Mouse (Mus musculus) layer of hippocampus, adult 8-10 months (tissue): ENCODE data around the gene Mid1. TPM values are rescaled to one million over a fixed set of nuclear protein-coding genes. Genes with fewer than 3 reads are reported as not detected.
A peak's percentile ranks its signal among the peaks of the same experiment; 100 is the strongest.
"Not testable (repeated sequence)": the region's sequence is repeated elsewhere in the genome, so short reads cannot be mapped to it uniquely, and the experiment has no call there.

Source experiments
- DNase-seq, 2 experiments: peaks; one replicate each; pipeline ENCODE4 v3.0.0; 2022; ENCODE audit warnings: low spot score in 2 of 2
- total RNA-seq, 4 experiments: library from RNA; stranded (reverse); gene quantifications; 2 replicates each; pipeline ENCODE4 v1.2.4; 2022

Gene Mid1
- total RNA-seq, 4 experiments from 2014 or later = 4.8 to 29.5 (median 13.2) TPM

DNA sequence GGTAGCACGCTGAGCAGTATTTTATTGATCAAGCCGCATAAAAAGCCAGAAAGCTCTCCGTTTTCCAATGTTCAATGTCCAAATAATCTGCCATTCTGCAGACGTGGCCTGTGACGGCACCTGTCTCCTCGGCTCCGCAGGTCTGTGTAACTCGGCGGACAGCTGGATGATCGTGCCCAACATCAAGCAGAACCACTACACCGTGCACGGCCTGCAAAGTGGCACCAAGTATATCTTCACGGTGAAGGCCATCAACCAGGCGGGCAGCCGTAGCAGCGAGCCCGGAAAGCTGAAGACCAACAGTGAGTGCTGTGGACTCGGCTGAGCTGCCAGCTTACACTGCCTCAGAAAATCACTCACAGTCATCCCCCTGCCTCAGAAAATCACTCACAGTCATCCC, 300.8 kb downstream of the Mid1 start:
- DNase-seq = peak in 1 of 2 experiments; percentile 64

DNA sequence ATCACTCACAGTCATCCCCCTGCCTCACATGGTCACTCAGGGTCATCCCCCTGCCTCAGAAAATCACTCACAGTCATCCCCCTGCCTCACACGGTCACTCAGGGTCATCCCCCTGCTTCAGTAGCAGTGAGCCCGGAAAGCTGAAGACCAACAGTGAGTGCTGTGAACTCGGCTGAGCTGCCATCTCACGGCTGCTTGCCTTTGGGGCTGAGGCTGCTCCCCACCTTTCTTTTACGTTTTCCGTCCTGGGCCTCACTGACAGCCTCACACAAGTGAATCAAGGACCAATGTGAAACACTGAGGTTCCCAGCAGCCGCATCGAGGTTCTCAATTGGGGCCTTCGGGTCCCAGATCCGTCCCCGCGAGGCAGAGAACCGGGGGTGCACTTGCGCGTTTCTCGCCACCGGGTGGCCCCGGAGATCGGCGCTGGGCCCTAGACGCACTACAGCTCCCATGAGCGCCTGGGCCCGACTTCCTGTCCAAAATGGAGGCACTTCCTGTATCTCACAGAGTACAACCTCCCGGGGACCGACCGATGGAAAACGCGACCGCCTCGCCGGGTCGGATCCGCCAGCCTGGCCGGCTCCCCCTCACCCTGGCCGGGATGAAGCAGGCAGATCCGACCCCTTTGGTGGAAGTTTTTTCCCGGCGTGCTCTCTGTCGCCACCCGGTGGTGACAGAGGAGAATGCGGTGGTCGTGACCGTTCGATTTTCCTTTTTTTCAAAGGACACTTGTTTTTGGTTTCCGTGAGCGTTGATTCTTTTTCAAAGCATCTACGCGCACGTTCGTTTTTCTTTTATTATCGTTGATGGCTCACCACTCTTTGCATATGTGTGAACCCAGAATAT, 301.7 kb downstream of the Mid1 start:
- DNase-seq = peak; percentile 93 to 95

DNA sequence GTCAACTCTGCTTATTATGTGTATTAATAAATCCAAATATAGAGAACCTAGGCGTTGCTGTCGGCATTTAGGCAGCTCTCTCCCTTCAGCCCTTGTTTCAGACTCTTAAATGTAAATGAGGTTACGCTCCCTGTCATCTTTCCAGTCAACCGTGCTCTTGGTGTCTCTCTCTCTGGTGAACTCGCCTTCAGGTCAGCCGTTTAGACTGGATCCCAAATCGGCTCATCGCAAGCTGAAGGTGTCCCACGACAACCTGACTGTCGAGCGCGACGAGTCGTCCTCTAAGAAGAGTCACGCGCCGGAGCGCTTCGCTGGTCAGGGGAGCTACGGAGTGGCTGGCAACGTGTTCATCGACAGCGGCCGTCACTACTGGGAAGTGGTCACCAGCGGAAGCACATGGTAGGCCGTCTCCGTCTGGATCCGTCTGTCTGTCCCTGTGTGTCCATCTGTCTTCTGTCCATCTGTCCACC, 302.4 kb downstream of the Mid1 start:
- peak; percentile 76 to 79 for DNase-seq

DNA sequence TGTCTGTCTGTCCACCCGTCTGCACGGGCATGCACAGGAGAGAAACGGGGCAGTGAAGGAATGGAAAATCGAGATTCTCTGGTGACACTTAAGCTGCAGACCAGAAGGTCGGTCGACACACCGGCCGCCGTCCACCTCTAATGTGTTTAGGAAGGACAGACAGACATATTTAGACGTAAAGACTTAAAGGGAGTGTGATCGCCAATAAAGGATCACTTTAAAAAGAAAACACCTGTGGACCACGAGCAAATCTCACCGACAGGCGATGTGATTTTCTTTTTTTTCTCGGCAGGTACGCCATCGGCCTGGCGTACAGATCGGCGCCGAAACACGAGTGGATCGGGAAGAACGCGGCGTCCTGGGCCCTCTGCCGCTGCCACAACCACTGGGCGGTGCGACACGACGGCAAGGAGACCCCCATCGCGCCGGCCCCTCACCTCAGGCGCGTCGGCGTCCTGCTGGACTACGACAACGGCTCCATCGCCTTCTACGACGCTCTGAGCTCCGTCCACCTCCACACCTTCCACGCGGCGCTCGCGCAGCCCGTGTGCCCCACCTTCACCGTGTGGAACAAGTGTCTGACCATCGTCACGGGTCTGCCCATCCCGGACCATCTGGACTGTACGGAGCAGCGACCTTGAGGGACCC, 303.7 kb downstream of the Mid1 start:
- DNase-seq = peak in 1 of 2 experiments; percentile 68

DNA sequence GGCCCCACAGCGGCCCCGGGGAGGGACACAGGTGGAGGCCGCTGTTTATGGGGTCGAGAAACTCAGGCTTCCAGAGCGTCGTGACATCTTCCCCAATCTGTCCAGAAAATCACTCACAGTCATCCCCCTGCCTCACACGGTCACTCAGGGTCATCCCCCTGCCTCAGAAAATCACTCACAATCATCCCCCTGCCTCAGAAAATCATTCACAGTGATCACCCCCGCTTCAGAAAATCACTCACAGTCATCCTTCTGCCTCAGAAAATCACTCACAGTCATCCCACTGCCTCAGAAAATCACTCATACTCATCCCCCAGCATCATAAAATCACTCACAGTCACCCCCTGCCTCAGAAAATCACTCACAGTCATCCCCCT, 304.2 kb downstream of the Mid1 start:
- not testable (repeated sequence) for DNase-seq

DNA sequence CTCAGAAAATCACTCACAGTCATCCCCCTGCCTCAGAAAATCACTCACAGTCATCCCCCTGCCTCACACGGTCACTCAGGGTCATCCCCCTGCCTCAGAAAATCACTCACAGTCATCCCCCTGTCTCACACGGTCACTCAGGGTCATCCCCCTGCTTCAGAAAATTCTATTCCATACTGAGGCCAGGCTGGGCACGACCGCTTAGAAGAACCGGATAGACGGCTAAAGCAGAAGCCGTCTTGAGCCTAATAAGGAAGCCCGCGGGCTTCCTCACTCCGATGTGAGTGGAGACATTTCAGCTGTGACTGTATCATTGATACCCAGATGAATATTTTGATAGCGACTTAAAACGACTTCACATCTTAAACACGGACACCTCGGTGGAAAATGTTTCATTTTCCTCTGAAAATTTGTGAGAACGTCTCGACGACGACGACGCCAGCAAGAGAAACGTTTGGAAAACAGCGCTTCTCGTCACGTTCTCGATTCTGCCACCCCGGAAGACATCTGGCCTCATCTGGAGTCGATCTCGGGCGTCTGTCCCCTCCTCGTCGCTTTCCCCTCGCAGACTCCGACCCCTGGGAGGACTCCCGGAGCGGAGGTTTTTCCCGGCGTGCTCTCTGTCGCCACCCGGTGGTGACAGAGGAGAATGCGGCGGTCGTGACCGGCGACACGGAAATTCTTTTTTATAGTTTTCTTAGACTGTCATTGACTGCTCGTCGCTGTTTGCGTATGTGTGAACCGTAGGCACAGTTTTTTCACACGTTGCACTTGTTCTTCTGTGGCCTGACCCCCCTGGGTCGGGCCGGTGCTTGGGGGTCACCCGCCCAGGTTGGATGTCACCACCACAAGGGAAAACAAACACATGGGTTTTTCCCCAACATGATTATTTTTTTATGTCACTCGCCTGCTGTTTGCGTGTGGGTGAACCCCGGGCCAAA, 305.0 kb downstream of the Mid1 start:
- DNase-seq = peak; percentile 76 to 86

DNA sequence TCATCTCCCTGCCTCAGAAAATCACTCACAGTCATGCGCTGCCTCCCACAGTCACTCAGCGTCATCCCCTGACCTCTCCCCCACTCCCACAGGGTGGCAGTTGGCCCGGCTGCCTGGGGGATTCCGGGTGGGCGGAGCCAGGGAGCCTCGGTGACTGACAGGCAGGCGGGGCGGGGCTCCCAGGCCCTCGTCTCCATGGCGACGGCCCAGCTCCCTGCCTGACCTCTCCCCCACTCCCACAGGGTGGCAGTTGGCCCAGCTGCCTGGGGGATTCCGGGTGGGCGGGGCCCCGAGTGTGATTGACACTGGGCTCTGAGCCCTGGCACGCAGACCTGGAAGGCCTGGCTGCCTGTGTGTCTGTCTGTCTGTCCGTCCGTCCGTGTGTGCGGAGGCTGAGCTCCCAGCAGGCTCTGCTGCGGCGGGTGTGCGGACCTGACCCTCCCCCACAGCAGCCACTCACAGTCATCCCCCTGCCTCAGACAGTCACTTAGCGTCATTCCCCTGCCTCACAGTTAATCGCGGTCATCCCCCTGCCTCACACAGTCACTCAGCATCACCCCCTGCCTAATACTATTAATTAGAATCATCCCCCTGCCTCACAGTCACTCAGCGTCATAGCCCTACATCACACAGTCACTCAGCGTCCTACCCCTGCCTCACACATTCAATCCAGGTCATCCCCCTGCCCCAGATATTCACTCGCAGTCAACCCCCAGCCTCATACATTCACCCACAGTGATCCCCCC, 306.3 kb downstream of the Mid1 start:
- DNase-seq = peak; percentile 97 to 99

DNA sequence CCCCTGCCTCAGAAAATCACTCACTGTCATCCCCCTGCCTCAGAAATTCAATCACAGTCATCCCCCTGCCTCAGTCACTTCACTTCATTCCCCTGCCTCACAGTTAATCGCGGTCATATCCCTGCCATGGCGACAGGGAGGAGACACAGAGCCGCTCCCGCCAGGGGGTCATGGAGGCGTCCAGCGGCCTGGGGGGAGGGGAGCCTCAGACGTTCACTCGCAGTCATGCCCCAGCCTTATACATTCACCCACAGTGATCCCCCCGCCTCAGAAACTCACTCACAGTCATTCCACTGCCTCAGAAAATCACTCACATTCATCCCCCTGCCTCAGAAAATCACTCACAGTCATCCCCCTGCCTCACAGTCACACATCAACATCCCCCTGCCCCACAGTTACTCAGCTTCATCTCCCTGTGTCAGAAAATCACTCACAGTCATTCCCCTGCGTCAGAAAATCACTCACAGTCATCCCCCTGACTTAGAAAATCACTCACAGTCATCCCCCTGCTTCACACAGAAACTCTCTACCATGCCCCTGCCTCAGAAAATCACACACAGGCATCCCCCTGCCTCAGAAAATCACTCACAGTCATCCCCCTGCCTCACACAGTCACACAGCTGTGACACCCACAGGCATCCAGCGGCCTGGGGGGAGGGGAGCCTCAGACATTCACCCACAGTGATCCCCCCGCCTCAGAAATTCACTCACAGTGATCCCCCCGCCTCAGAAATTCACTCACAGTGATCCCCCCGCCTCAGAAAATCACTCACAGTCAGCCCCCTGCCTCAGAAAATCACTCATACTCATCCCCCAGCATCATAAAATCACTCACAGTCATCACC, 307.3 kb downstream of the Mid1 start:
- DNase-seq = not testable (repeated sequence)

DNA sequence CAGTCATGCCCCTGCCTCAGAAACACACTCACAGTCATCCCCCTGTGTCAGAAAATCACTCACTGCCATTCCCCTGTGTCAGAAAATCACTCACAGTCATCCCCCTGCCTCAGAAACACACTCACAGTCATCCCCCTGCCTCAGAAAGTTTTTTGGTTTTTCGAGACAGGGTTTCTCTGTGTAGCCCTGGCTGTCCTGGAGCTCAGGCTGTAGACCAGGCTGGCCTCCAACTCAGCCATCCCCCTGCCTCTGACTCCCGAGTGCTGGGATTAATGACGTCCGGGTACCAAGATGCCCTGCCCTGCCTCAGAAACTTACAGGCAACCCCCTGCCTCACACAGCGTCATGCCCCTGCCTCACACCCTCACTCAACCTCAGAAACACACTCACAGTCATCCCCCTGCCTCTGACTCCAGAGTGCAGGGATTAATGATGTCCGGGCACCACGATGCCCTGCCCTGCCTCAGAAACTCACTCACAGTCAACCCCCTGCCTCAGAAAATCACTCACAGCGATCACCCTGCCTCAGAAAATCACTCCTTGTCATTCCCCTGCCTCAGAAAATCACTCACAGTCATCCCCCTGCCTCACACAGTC, 308.1 kb downstream of the Mid1 start:
- not testable (repeated sequence) for DNase-seq

DNA sequence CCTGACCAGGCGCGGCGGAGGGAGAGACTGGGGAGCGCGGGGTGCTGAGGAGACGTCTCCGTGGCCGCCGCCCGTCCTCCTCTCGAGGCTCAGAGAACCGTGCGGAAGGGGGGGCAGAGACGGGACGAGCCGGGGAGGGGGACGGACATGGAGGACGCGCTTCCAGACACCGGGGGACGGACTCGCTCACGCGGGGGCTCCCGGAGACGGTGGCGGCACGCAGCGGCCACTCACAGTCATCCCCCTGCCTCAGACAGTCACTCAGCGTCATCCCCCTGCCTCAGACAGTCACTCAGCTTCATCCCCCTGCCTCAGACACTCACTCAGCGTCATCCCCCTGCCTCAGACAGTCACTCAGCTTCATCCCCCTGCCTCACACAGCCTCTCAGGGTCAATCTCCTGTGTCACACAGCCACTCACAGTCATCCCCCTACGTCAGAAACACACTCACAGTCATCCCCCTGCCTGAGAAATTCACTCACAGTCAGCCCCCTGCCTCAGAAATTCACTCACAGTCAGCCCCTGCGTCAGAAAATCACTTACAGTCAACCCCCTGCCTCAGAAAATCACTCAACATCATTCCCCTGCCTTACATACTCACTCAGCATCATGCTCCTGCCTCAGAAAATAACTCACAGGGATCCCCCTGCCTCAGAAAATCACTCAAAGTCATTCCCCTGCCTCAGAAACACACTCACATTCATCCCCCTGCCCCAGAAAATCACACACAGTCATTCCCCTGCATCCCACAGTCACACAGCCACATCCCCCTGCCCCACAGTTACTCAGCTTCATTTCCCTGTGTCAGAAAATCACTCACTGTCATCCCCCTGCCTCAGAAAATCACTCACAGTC, 309.2 kb downstream of the Mid1 start:
- DNase-seq = not testable (repeated sequence)

DNA sequence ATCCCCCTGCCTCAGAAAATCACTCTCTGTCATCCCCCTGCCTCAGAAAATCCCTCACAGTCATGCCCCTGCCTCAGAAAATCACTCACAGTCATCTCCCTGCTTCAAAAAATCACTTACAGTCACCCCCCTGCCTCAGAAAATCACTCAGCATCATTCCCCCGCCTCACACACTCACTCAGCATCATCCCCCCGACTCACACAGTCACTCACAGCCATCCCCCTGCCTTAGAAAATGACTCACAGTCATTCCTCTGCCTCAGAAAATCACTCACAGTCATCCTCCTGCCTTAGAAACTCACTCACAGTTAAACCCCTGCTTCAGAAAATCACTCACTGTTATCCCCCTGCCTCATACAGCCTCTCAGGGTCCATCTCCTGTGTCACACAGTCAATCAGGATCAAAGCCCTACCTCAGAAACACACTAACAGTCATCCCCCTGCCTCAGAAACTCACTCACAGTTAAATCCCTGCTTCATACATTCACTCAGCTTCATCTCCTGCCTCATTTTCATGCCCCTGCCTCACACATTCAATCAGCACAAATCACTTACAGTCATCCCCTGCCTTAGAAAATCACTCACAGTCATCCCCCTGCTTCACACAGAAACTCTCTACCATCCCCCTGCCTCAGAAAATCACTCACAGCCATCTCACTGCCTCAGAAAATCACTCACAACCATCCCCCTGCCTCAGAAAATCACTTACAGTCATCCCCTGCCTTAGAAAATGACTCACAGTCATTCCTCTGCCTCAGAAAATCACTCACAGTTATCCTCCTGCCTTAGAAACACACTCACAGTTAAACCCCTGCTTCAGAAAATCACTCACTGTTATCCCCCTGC, 310.1 kb downstream of the Mid1 start:
- DNase-seq = not testable (repeated sequence)

DNA sequence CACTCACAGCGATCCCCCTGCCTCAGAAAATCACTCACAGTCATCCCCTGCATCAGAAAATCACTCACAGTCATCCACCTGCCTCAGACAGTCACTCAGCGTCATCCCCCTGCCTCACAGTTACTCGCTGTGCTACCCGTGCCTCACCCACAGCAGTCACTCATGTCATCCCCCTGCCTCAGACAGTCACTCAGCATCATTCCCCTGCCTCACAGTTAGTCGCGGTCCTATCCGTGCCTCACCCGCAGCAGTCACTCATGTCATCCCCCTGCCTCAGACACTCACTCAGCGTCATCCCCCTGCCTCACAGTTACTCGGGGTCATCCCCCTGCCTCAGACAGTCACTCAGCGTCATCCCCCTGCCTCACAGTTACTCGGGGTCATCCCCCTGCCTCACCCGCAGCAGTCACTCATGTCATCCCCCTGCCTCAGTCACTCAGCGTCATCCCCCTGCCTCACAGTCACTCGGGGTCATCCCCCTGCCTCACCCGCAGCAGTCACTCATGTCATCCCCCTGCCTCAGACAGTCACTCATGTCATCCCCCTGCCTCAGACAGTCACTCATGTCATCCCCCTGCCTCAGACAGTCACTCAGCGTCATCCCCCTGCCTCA, 311.0 kb downstream of the Mid1 start:
- DNase-seq = not testable (repeated sequence)

DNA sequence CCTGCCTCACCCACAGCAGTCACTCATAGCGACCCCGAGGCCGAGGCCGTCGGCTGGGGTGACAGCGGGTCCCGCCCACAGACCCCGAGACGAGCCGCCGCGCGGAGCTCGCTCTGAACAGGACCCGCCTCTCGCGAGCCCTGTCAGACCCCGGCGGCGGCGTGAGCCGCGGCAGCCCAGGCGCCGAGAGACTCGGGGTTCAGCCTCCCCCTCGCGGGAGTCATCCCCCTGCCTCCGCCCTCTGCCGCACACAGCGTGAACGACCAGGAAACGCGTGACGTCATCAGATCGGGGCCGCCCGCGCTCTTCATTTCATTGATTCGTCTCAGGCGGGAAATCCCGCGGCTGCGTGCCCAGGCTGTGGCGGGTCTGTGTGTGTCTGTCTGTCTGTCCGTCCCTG, 311.9 kb downstream of the Mid1 start:
- DNase-seq = peak; percentile 90 to 91

DNA sequence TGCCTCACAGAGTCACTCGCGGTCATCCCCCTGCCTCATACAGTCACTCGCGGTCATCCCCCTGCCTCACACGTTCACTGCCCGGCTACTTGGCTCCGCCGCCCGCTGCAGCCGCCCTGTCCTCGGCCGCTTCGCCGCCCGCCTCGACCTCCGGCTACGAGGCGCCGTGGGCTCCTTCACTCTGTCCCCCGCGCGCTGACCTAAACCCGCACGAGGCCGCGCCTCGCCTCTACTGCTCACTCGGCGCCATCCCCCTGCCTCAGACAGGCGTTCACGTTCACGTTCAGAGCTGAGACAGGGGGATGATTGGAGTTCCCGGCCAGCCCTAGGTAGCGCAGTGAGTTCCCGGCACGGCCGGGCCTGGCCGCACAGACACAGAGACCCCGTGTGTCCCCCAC, 312.5 kb downstream of the Mid1 start:
- DNase-seq = not testable (repeated sequence)

DNA sequence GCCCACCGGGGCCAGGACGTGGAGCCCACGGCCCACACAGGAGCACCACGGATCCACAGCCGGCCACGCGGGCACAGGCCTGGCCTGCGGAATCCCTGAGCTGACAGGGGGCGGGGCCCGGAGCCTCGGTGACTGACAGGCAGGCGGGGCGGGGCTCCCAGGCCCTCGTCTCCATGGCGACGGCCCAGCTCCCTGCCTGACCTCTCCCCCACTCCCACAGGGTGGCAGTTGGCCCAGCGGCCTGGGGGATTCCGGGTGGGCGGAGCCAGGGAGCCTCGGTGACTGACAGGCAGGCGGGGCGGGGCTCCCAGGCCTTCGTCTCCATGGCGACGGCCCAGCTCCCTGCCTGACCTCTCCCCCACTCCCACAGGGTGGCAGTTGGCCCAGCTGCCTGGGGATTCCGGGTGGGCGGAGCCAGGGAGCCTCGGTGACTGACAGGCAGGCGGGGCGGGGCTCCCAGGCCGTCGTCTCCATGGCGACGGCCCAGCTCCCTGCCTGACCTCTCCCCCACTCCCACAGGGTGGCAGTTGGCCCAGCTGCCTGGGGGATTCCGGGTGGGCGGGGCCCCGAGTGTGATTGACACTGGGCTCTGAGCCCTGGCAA, 313.0 kb downstream of the Mid1 start:
- DNase-seq = peak; percentile 99 to 100

DNA sequence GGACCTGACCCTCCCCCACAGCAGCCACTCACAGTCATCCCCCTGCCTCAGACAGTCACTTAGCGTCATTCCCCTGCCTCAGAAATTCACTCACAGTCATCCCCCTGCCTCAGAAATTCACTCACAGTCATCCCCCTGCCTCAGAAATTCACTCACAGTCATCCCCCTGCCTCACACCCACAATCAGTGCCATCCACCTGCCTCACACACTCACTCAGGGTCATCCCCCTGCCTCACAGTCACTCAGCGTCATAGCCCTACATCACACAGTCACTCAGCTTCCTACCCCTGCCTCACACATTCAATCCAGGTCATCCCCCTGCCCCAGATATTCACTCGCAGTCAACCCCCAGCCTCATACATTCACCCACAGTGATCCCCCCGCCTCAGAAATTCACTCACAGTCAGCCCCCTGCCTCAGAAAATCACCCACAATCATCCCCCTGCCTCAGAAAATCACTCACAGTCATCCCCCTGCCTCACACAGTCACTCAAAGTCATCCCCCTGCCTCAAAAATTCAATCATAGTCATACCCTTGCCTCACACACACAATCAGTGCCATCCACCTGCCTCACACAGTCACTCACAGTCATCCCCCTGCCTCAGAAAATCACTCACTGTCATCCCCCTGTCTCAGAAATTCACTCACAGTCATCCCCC, 313.7 kb downstream of the Mid1 start:
- DNase-seq = not testable (repeated sequence)
